Mouse (Mus musculus) yolk sac, embryonic 10.5 days (tissue): Measurements from ENCODE around the gene Rnf214.
"Not testable (repeated sequence)": the region's sequence is repeated elsewhere in the genome, so short reads cannot be mapped to it uniquely, and the experiment has no call there.

ENCODE experiments used
- DNase-seq: peaks from one replicate; pipeline ENCODE4 v3.0.0-alpha.2; 2017; ENCODE audit warnings: low spot score

The Rnf214 gene

DNA sequence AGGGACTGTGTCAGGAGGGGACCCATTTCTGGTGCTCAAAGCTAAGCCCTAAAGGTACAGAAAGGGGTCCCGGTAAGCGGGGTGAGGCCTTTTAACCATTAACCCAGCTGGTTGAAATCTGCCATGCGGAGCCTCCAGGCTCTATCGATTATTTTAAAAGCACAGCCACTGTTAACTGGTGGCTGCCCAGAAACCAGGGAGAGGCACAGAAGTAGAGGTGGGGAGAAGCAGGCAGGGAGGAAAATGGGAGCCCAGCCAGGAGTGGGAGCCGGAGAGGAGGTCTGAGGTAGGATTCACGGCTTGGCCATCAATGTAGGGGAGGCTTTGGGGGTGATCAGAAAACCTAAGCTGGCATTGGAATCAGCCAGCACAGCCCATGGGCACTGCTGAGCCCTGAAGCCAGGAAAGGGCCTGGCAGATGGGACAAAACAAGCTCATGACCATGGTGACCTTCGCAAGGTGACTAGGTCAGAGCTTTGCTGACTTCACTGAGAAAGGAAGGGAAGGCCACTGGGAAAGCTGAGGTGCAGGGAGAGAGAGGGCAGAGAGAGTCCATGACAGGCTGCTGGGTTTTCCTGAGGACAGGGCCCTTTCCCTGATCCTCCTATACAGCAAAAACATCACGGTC is 56.1 kb downstream of the Rnf214 start:
- no peak for DNase-seq

DNA sequence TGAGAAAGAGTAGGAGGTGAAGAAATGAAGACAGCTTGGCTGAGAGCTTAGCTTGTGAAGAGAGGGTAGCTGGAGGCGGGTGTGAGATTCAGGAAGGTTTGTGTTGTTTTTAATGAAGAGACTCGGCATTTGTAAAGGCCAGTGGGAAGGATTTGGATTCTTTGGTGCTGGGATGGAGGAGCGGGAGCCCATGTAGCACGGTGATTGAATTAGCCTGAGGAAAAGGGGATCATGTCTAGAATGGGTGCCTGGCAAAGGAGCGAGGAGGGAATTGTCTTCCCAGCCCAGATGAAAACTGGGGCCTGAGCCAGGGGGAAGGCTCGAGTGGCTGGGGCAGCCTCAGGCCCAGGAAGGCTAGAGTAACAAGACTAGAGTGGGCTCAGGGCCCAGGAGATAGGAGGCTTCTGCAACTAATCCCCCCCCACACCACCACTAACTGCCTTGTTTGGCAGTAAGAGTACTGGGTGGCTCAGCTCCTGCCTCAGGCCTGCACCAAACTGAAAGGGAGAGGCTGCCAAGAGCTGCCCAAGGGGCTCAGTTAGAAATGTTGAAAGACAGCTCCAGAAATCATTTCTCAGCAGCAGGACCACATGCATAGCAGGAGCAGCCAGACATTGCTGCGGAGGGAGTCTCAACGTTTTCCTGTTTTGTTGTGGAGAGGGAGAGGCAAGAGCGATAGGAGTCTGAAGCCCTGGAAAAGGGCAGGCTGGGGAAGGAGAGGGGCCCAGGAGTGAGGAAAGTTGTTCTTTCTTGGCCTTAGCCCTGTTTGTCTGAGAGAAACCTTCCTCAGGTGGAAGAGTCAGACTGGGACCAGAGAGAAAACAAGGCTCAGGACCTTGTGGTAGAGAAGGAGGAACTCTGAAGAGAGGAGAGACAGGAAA is 56.9 kb downstream of the Rnf214 start:
- no peak for DNase-seq

DNA sequence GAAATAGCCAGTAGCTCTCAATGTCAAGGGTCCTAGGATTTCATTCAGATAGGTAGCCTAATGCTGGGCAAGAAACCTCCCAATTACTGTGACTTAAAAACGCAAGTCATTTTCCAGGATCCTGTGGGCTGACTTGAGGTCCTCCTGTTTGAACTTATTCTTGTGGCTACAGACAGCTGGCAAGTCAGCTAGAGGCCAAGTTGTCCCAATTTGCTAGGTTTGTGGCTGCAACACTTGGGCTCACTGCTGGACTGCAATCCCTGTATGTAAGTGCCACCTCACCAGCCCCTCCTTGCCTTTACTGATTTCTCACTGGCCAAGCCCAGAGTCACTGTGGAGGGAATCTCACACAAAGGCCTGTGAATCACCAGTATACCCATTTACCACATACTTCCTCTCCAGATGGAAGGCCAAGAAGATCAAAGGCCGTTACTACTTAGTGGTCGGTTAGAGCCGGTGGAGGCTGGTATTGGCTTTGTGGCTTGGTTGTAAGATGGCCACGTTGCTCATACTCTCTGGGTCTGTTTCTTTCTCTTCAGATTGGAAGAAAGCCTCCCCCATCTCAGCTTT is 59.7 kb downstream of the Rnf214 start:
- no peak for DNase-seq

DNA sequence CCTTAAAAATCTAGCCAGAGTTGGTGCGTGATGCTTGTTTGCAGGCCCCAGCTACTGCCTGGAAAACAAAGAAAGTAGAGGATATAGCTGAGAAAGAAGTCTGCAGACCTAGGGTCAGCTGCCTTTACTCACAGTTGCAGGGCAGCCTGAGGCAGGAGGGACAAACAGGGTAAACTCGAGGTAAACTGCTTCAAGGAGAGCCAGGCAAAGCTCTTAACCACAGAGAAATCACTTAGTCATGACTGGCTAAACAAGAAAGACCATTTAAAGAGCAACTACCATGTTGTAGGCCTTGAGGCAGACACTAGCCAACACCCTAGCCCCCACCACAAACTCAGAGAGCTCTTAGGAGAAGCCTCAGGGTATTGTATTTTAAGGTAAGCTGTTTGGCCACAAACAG is 60.5 kb downstream of the Rnf214 start:
- DNase-seq = not testable (repeated sequence)

DNA sequence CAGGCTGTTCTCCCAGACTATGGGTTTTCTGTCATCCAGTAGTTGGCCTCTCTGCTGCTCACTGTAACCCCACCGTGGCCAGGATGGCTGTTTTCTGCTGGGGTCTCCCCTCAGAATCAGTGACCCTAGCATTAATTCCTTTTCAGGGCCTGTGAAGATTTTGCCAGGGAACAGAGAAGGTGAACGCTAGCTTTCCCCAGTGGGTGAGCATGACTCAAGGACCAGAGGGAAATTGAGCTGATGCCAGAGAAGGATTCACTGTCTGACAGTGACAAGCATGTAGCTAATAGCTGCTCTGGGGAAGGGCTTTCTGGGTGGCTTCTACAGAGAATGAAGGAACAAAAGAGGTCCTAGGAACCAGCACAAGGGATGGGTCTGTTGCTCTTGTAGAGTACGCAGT is 61.2 kb downstream of the Rnf214 start:
- DNase-seq = no peak

DNA sequence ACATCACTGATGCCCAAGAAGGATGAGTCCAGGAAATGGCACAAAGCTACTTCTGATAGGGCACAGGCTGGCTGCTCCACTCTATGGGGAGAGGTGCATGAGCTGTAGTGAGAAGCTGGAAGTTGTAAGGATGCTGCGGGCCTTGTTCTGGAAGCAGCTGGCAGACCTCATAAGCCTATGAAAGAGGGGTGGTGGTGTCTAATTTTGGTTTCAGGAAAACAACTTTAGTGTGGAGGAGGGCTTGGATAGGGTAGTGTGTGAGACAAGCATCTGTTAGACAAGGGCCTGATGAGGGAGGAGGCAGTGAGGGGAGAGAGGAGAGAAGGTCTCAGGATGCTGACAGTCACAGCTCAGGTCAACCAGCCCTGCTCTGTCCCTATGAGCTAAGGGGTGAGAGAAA is 62.9 kb downstream of the Rnf214 start:
- DNase-seq = no peak

DNA sequence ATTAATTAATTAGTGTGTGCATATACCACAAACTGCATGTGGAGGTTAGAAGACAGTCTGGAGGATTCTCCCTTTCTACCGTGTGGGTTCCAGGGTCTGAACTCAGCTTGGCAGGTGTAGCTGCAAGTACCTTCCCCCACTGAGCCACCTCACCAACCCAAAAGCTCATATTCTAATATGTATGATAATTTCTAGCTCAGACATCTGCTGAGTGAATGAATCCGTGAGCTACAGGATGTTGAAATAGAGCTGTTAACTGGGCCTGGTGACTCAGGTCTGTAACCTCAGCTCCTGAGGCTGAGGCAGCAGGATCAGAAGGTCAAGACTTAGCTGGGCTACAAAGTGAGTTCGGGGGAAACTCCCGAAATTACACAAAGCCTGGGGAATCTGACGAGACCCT is 63.7 kb downstream of the Rnf214 start:
- DNase-seq = no peak

DNA sequence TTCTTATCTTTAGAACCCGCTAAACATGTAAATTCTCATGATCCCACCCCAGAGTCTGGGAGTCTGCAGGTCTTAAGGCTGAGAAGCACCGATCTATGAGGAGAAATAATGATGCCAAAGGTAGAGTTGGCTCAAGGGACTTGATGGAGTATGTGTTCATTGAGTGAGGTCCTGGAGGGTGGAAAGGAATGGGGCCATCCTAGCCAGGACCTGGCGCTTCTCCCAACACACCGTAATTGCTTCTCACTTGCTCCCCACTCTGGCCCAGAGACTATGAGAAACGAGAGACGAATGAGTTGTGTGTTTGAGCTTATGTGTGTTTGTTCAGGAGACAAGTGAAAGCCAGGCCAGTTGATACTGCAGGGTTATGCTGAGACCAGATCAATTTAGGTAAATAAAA is 65.3 kb downstream of the Rnf214 start:
- no peak for DNase-seq

DNA sequence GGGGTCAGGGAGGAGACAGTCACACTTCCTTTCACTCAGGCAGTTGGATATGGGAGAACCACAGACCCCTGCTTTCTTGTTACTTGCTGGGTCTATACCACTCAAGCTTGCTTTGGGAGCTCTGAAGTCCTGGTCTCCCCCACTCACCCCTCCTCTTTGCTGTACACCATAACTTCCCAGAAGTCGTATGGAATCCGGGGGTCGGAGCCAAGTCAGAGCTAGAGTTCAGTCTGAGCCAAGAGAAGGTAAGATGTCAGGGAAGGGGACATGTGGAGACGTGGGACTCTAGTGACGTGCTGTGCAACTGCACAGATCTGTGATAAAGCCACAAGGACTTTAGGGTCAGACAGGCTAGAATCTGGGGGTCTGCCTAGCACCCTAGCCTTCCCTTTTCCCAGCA is 66.4 kb downstream of the Rnf214 start:
- DNase-seq = no peak

DNA sequence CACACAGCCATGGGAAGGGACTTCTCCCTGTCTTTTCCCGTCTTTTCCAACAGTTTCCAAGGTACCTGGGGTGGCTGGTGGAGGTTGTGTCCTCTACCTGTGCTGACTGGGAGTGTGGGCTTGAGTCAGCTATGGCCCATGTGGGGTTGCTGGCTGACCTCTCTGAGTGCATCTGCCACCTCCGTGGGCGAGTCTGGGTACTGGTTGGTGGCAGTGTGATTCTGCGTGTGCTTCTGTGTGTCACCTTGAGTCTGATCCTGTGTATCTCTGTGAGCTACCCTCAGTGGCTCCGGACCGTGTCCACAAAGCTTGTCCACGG is 66.8 kb downstream of the Rnf214 start:
- DNase-seq = no peak

DNA sequence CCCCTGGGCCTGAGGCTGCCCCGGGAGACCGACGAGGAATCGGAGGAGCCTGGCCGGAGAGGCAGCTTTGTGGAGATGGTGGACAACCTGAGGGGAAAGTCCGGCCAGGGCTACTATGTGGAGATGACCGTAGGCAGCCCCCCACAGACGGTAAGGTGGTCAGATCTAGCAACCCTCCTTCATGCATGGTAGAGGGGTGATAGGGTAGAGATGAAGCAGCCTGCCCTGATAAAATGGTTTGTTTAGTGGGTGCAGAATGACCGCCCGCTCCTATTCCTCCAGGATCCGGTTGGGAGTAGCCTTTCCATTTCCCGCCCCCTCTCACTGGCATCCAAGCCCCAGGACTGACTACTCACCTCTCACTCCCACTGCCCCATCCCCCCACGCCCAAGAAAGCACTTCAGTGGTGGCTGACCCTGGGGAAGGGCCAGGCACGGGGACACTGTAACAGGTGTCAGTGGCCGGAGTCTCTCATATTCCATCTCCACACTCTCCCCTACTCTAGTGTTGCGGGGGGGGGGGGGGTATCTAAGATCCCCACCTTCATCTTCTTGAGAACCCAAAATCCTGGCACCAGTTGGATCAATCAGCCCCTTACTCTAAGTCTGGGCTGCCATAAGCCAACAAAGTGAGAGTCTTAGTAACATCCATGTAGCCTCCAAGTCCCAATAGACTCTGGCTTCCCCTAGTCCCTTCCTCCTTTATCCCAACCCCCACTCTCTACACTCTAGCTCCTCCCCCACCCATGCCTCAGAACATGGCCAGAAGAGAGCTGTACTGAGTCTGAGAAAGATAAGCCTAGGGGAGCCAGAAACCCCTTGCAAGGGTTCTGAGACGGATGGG is 67.4 kb downstream of the Rnf214 start:
- DNase-seq = no peak

DNA sequence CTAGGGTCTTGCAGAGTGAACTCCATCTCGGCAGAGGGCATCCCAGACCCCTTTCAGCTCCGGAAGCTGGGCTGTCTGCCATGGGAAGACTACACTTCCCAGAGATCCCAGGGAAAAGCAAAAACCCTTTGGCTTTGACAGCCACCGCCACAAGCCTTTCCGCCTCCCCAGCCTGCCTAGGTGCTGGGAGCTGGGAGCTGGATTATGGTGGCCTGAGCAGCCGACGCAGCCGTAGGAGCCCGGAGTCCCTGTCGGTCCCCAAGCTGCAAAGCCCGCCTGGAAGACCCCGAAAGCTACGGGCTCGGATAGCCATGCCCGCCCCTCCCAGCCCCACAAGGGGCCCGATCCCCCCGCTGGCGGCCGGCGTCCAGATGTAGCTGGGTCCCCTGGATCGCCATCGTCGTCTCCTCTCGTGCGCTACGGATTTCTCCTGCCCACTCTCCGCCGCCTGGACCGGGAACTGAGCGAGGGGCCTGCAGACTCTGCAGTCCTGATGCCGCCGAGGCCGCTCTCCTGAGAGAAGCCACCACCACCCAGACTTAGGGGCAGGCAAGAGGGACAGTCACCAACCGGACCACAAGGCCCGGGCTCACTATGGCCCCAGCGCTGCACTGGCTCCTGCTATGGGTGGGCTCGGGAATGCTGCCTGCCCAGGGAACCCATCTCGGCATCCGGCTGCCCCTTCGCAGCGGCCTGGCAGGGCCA is 68.1 kb downstream of the Rnf214 start, which contains the start of gene Bace1:
Bace1 (plus strand) TSS at position 147 of the 705 bp plus-strand sequence.
- DNase-seq = peak; percentile 73

DNA sequence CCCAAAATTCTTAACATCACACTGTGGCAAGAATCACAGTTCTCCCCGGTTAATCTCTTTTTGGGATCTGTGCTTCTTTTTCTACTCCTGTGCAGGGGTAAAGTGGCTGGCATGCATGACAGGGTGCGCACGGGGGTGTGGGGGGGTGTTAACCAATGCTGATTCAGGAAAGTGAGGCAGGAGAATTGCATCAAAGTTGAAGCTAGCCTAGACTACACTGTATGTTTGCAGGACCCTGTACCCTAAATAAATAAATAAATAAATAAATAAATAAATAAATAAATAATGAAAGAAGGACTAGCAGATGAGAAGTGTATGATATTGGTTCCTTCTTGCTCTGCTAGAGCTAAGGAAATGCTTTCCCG is 68.7 kb downstream of the Rnf214 start:
- no peak for DNase-seq

DNA sequence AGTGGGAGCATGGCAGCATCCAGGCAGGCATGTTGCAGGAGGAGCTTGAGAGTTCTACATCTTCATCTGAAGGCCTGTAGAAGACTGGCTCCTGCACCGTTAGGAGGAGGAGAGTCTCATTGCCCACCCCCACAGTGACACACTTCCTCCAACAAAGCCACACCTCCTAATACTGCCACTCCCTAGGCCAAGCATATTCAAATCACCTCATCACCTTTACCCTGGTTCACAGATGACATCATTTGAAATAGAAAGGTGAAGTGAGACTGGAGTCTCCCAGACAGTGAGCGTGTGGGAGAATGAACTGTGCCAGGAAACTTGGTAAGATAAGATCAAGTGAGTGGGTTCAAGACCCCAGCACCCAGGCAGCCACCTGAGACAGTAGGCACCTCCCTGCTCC is 73.2 kb downstream of the Rnf214 start:
- no peak for DNase-seq

DNA sequence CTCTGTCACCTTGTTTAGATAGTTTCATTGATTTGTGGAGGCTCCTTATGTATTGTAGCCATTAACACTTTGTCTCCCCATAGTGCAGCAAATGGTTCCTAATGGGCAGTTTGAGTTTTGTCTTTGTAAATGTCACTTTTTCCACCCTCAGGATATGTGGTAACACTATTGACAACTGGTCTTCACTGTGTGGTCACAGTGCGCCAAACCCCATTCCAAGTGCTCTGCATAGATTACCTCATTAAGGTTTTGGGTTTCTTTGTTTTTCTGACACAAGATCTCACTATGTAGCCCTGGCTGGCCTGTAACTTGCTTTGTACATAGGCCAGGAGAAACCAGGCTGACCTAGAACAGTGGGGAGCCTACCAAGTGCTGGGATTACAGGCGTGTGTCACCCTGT is 73.8 kb downstream of the Rnf214 start:
- no peak for DNase-seq

DNA sequence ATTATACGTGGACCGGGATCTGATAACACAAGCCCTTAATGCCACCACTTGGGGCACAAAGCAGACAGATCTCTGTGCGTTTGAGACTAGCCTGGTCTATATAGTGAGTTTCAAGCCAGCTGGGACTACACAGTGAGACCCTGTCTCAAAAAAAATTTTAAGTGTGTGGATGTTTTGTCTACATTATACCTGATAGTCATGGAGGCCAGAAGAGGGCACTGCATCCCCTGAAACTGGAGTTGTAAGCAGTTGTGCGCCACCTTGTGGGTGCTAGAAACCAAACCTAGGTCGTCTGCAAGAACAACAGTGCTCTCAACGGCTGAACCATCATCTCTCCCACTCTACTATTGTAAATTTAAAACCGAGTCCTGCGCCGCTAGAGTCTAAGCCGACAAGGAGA is 77.6 kb downstream of the Rnf214 start:
- peak; percentile 72 for DNase-seq

DNA sequence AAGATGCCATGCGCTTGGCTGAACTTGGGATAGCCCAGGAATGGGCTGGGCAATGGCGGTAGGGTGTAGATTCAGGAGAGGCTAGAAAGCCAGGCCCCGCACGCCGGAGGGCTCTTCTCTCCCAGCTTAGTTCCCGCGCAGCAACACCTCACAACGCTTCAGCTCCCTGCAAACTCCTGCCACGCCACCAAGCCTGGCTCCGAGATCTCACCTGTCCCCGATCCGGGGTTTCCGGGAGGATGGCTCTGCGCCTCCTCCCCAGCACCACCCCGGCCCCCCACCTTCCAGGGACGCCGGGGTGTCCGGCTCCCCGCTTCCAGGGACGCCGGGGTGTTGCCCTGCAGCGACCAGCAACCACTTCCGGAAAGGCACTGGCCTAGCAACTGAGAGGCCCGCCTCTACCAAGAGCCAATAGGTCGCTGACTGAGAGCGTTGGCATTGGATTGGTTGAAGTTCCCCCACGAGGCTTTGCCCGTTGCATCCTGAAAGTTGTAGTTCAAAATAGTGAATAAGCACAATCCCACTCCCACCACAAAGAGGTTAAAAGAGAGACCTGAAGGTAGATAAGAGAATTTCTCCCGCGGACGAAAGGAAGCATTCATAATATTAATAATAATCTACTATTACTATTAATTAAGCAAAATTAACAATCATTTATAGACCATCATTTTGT is 78.3 kb downstream of the Rnf214 start, which contains the start of gene Cep164:
Cep164 (minus strand) TSS at position 401 of the 673 bp plus-strand sequence.
- DNase-seq = peak; percentile 91

DNA sequence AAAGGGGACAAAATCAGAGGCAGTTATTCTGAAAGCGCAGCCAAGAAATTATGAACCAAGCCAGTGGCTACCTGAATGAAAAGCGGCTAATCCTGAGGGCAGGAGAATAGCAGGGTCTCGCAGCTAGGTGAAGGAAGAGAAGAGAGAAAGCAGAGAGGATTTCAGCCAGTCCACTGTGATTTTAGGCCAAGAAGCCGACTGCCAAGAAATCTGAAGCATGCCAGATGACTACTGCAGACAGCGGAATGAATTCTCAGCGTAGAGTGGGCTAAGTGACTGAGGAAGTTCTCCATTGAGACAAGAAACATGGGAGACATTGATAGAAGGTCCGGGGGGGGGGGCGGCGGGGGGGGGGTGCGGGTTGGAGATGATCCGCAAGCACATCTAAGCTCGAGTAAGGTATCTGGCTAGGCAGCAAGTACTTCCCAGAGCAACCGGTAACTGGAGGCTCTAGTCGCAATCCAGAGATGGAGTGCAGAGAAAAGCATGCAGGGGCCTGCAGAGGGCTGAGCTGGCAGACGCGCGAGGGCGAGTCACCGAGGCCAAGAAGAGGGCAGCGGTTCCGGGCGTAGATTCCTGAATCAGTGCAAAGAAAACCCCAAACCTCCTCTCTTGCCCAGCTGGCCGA is 78.9 kb downstream of the Rnf214 start:
- DNase-seq = no peak

DNA sequence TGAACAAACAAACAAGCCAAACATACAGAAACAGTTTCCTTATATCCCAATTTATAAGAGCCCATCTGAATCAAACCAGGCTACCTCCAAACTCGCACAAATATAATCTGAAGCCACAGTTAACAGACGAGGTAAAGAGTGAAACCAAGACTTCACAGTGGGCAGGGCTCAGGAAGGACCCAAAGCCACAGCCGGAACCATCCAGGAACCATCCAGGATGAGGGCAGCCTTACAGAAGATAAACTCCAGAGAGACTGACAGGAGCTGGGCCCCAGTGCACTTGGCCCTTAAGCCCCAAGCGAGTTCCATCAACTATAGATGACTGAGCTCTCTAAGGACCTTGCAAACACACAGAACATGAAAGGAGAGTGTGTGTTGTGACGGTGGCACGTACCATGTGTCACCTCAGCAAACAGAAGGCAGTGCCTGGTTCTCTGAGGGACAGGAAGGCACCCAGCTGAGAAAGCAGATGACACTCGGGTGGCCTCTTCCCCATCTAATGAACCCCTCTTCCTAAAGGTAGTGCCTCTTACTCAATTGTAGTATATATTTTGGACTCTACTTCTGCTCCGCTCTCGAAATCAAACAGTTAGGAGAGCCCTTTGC is 88.2 kb downstream of the Rnf214 start:
- no peak for DNase-seq

DNA sequence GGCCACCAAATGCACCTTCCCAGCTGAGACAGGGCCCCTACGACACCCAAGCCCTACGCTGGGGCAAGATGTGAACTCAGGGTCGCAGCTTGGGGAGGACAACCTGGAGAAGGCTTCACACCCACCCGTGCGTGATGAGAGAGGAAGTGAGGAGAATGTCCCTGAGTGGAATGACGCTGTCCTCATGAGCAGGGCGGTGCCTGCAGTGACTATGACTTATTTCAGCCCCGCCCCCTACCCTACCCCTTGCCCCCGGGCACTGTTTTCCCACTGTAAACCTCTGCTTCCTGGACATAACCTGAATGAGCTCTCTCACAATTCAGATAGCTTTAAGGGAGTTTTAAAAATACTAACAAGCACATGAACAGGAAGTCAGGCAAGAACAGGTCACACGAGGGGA is 91.2 kb downstream of the Rnf214 start:
- no peak for DNase-seq
